Mouse (Mus musculus): ENCODE data around the gene Ccdc96.

Ccdc96 gene

DNA sequence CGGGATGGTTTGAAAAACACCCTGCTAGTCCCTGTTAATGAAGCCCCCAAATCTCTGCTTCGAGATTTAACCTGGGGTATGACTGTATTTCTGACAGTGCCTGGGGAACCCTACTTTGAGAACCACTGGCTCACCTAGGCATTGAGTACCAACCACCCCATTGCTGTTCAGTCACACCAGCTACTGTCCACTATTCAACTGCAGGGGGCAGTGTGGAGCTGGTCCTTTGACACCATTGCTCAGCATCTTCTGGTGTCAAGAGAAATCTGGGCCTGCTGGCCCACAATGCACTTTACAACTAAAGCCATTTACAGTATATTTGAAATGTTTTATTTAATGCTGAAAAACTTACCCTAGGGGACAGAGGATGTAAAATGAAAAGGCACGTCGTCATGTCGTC is 10.1 kb upstream of the Ccdc96 start:
- peak; percentile 71 to 72 for DNase-seq

DNA sequence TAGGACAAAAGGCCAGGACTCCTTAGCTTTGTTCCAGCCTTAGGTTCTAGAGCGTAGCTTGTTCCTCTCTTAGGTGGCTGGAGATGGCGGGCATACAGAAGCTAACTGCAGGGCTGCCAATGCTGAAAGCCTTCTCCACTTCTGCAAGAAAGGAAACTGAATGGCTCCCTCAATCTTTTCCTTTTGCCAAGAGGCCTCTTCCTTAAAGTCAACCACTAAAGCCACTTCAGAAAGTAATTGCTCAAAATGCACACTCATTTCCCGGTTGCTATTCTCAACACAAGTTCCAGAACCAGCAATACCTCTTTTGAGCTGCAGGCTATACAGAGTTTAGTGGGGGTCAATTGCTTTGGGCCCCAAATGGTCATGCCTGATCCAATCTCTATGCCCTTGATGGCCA is 6.9 kb upstream of the Ccdc96 start:
- no peak for DNase-seq

DNA sequence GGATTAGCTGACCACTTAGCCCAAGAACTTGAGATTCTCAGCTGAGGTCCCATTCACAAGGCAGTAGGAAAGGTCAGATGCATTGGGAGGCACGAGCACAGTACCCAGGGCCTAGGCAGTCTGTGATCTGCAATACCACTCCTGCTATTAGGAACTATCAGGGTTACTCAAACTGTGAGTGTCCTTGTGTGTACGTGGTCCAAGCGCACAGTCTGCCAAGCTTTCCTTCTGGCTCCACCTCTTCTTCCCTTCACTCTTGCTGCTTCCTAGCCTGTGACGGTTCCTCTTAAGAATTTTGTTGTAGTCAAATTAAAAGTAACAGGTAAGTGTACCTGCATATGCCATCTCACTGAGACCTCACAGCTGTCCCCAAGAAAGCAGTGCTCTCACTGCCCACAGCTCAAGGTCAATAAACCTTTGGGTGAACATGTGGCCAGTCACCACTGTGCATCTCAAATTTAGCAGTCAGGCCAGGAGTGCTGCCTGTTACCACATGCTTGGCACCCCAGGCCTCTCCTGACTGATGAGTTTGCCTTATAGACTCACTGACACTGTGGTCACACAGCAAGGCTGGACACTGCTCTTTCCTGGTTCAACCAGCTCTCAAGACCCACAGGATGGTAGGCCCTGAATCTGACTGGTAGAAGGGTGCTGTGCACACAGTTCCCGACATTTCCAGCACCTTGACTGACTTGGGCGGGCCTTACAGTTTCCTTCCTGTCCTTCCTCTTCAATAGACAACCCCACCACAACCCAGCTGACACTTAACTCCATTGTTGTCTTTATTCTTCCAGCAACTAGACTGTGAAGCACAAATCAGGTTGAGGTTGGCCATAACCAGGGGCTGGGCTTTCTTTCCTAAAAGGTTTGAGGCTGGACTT is 5.6 kb upstream of the Ccdc96 start:
- no peak for DNase-seq

DNA sequence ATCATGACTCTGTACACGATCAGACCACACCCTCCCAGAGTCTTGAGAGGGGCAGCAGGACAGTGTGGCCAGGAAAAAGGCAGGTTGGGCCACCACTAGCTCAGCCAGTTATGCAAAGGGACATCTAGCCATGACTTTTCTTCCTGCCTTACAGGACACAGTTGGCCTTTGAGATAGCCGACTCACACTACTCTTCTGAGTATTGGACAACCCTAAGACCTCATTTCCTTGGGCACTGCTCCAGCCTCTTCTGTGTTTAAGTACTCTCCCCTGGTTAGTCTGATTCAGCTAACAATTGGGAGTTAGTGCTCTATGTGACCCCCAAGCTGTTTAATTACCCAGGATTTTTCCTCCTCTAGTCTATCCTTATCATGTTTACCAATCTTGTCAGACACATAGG is 4.7 kb upstream of the Ccdc96 start:
- DNase-seq = no peak

DNA sequence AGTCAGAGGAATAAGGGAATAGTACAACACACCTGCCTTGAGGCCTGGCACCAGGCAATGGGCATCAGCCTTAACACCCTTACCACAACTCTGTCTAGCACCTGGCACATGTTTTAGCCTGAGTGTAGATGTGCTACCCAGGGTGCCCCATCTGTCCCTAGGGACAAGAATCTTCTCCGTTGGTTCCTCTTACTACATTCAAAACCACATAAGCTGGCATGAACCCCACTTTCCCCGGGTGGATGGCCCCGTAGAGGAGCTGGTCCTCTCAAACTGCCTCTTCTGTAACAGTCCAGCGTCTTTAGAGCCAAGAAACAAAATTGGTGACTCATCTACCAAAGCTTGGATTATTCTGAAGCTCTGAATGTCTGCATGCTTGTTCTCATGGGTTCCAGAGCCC is 4.0 kb upstream of the Ccdc96 start:
- DNase-seq = no peak

DNA sequence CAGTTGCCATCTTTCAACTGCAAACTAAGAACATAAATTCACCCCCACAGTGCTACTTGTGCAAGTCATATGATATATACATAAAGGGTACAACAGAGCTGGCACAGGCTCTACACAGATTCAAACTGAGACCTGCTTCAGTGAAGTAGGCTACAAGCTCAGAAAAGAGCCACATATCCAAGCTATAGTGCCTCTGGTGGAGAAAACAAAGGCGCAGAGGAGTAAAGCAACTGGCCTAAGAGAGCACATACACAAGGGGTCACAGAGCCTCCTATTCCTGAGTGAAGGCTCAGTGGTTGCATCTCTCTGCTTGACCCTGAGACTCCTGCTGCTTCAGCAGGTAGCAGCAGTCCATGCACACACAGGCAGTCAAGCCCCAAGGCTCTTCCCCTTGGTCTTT is 3.3 kb upstream of the Ccdc96 start:
- no peak for DNase-seq

DNA sequence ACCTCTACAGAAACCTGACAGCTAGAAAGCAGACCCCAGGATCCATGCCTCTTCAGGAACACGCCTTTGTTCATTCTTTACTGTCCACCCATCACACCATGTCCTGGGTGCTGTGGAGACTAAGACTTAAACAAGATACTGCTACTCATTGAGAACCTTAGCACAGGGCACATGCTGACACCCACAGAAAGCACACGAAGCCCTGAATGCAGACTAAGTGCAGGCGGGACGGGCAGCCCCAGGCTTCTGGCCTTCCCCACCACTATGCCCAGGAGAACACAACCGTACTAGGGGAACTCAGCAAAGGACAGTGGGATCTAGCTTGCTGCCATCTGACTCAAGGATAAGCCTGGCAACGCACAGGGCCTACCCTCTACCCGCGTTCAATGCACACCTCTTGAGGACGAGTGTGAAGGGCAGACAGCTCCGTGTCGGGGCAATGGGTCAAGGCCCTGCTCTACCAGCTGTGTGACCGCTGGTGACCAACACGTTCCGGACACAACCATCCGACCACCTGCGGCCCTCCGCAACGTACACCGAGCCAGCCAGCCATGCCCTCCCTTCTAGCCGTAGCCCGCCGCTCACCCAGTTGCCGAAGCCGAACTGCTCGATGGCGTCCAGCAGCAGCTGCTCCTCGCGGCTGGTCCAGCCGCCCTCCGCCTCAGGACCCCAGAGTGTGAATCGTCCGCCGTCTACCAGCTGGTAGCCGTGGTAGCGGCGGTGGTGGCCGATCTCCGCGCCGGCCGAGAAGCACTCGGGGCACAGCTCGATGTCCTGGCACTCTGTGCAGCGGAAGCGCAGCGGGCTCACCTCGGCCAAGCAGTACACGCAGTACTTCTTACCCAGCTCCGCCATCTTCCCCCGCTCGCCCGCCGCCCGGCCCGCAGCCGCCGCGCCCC is 936 bp upstream of the Ccdc96 start:
- peak; percentile 51 to 59 for DNase-seq

DNA sequence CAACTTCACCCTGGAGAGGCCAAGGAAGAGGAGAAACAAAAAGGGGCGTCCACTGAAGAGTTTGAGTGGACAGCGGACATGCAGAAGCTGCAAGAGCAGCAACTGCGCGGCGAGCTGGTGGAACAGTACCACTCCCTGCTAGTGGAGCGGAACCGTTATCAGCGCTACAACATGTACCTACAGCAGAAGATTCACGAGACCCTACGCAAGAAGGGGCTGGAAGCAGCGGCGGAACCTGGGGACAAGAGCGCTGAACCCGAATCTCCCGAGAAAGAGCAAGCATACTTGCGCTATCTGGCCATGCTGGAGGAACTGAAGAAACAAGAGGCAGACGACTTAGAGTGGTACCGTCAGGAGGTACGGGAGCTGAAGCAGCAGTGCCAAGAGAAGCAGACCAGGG is 918 bp downstream of the Ccdc96 start:
- no peak for DNase-seq

DNA sequence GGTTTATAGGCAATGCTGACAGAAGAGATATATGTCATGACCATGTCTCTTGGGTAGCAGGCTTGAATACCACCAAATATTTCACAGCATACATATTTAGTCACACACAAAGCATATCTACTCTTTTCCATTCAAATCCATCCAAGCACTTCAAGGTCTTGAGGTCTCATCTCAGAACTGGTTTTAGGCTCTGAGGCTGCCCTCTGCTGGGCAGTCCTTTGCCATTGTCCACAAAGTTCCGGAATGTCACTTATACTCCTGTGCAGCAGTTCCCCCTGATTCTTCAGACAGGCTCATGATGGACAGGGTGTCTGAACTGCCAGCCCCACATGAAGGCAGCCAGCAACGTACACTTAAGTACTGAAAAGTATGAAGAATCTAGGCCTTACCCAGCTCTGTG is 4.8 kb downstream of the Ccdc96 start:
- DNase-seq = peak; percentile 21 to 34

DNA sequence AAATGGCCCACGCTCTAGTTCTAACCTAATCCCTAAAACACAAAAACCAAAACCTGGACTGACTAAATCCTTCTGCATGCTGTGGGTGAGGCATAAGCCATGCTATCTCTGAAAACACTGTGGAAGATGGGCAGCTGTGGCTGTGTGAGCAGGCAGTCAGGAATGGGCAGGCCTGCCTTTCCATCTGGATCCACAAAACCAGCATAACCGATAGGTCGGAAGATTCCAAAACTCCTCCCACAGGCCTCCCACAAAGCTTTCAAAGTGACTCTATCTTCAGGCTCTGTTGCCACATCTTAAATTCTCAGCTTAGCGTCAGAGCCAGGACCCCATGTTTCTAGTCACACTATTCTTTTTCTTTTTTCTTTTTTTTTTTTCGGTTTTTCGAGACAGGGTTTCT is 9.5 kb downstream of the Ccdc96 start:
- DNase-seq = no peak

DNA sequence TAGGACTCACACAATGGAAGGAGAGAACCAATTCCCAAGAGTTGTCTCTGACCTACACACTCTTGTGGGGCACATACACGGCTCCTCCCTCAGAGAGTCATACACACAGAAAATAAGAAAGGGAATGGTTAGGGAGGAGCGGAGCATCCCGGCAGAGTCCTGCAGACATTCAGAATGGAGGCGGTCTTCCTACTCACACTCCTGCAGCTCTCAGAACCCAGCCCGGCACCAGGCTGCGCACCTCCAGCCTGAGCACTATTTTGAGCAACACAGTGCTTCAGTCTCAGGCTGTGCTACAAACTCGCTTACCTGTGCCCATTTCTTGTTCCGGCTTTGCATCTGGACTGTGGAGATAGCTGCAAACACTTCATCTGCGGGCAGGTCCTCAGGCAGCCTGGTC is 10.3 kb downstream of the Ccdc96 start:
- DNase-seq = no peak

DNA sequence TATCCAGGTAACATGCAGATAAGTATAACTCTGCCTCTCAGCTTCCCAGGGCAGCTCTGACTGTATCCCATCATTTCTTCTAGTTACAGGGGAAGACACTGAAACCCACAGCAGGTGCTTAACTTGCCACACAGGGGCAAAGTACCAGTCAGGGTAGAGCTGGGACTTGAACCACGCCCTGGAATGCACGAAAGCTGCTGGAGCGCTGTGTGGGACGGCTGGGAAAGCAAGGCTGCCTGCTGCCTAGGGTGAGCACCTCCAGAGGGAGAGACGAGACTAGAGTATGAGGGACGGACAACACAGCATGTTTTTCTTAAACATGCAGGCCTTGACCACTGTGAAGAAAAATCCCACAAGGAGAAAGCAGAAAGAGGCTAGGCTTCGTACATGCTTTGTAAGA is 20.8 kb downstream of the Ccdc96 start:
- DNase-seq = no peak

DNA sequence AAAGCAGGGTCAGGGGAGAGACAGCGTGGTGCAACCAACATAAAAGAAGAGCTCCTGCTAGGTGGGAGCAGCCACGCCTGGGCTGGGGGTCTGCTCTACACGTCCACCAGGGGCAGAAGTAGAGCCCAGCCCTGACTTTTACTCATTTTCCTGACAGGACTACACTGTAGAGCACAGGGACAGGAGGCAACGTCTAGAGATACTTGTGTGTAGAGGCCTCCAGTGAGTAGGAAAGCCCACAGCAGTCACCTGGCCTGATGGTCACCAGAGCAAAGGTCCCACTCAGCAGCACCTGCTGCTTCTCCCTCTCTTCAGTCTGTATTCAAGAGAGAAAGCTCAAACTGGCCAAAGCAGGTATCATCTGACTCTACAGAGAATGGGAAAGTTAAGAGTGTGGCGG is 21.3 kb downstream of the Ccdc96 start:
- DNase-seq = no peak

DNA sequence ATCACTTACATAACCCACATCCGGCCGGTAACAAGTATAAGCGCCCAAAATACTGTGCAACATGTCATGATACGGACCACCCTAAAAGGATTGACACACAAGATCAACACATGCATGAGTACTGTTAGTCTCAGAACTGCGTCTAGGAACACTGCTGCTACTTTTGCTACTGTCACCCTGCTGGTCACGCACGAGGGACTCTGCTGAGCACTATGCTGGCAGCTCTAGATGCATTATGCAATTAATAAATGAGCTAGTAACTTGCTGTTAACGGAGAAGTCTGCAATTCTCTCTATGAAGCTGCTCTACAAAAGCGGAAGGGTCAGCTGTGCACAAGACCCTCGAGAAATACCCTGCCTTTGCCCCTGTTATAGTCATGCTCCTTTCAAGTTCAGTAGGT is 24.0 kb downstream of the Ccdc96 start:
- no peak for DNase-seq

DNA sequence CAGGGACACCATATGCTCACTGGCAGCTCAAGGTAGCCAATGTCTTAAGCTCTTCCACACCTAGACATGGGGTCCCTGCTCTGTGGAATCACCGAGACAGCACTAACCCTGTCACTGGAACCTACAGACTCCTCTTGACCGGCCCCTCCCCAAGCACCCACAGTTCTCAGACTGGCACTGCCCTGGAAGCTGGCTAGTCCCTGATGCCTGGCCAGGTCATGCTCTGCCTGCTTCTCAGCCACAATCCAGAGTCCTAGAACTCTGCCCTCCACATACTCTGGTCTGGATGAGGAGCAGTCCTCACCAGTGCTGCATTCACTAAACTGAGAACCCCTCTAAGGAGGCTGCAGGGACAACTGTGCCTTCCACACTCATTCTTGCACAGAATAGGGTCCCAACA is 26.6 kb downstream of the Ccdc96 start:
- DNase-seq = no peak

DNA sequence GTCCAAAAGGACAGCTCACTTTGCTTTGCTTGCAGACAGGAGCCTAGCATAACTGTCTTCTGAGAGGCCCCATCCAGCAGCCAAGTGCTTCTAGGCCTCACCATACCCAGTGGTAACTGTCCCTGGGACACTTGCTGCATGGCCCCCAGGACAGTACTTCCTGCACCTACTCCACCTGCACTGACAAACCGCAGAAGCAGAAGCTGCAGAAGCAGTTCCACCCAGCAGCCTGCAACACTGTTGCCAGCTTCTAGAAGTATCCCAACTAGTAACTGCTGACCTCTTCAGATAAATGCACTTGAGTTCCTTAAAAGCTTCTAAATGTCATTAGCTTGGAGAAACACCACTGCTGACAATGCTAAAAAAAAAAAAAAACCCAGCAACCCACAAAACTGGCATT is 30.7 kb downstream of the Ccdc96 start:
- no peak for DNase-seq

DNA sequence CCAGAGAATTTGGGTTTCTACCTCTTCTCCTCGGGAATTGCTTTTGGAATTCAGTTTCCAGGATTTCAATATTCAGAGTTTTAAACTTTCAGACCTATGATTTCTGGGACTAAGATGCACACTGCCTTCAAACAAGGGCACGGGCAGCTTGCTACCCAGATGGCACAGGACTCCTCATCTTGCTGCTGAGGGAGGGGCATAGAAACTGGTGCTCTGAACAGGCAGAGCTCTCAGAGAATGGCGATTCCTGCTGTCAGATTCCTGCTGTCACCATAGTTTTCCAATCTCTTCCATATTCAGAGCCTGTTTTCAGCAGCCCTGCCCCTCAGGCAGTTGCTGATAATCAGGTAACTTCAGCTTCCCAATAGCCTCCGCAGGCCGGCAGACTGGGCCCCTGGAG is 31.2 kb downstream of the Ccdc96 start:
- no peak for DNase-seq

DNA sequence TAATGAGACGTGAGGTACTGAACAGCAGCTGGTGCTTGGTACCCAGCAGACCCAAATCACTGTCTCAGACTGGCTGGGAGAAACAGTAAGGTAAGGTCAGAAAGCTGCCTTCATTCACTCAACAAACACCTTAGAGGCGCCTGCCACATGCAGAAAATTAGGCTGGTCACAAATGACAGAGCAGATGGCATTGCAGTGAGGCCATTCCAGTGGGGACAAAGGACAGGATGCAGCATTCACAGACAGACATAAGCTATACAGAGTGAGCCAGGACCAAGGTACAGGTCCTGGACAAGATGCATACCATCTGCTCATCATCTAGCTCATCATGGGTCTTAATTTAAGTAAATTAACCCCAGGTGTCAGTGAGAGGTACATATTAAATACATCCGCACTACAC is 33.2 kb downstream of the Ccdc96 start:
- DNase-seq = peak; percentile 29 to 36

DNA sequence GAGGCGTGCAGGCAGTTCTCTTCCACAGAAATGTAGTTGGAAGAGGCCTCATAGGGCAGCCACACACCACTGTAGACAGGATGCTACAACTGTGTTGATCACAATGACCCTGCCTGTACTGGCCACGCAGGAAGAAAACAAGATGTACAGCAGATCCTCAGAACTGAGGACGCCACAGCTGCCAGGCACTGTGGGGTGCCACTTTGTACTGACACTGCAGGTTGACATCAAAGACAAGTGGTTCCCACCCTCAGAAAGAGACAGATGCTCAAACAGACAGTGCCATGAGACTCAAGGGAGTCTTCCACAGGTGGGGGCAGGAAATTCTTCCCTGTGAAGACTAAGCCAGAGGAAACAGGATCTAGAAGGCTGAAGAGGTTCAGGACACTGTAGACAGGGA is 35.4 kb downstream of the Ccdc96 start:
- DNase-seq = no peak

DNA sequence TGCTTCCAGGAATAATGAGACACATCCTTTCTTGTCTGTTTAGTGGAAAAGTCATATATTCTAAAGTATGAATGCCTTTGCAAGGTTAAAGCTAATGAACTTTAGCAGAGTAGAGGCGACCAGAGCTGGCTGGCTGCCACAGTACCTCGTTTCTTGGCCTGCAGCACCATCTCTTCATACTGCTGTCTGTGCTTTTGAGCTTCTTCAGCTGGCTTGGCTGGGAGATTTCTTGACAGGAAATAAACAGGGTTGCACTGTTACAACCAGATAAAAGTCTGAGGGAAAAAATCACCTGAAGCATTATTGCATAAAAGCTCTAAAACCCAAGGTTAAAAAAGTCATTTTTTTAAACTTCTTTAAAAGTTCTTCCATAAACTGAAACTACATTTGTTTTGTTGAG is 38.4 kb downstream of the Ccdc96 start:
- DNase-seq = no peak

DNA sequence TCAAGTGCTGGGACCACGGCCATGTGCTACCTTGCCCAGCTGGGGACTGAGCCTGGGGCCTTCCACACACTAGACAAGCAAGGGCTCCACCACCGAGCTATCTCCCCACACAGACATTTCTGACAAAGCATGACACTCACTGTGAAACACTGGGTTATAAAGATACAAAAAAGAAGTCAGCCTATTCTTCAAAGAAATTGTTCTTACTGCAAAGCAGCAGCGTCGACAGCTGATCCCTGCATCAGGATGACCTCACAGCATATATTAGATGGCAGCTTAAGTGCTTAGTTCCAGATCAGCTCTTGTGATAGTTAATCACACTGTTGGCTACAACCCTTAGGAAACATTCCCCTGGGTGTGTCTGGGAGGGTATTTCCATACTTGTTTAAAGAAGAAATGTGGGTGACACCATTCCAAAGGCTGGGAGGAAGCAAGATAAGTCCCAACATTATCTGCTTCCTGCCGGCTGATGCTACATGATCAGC is 38.9 kb downstream of the Ccdc96 start:
- DNase-seq = no peak

DNA sequence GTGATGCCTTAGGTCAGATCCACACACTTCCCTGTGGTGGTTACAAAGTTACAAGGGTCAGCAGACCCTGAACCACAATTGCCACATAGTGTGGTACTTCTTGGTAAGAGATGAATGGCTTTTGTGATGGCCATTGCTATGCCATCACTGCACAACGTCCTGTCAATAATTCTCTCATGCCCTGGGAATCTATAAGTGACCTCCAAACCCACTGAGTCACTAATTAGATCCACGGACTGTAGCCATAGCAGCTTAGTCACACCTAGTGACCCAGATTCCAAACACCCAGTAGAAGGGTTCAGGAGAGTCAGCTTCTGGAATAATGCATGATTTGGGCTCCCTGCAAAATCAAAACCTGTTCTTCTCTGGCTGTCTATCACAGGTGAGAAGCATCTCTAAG is 40.8 kb downstream of the Ccdc96 start:
- no peak for DNase-seq

DNA sequence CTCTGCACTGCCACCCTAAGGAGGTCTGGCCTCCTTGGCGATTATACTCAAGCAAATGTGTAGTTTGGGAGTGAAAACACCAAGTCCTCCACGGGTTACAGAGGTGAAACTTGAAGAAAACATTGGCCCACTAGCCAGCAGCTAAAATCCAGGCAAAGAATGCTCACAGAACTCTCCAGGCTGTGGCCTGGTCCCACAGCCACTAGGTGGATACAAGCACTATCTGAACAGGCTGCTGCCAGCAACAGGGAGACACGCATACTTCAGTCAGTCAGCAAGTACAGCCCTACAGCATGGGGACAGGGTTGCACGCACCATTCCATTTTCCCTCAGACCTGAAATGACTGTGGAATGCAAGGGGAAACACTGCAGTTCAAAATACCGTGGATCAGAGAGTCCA is 41.9 kb downstream of the Ccdc96 start:
- DNase-seq = no peak

DNA sequence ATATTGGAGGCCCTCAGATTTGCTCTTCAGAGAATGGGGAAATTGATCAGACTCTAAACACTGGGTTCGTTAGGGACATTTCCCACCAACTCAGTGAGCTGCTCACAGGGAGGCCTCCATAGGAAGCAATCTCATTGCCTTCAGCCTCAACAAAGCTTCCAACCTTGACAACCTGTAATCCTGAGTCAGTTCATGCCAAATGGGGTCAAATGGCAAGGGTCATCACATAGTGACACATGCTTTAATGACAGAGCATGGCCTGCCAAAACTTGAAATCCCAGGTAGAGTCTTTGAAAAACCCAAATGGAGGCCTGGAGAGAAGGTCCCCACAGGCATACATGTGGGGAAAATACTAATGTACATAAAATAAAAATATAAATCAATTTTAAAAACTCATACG is 42.5 kb downstream of the Ccdc96 start:
- DNase-seq = no peak

Data from cerebellum, postnatal 36 days (tissue).